8 mouse cellular contexts compared by ENCODE assay signal in genomic region chr4:132636554-132636953, GRCm38 (mm10). TPM values are rescaled to one million over a fixed set of nuclear protein-coding genes. Genes with fewer than 3 reads are reported as not detected.
DNase-seq lines count a peak whose midpoint lies in the region; ATAC-seq and TF ChIP-seq lines count a peak whose summit lies in the region.

No protein-coding gene starts in this region.

- no peak for ATAC-seq in forebrain, embryonic 14.5 days
- no peak for ATAC-seq in forebrain, embryonic 12.5 days (ENCODE audit: low FRiP score)
- ATAC-seq in liver, embryonic 12.5 days: no peak
- no peak for ATAC-seq in liver, postnatal 0 days
- ATAC-seq in activated CD4-positive, CD25-positive, alpha-beta regulatory T cell, adult 4 months: no peak

- DNase-seq in forebrain, embryonic 14.5 days (ENCODE audit: low spot score): peak; percentile 28
- DNase-seq in liver (peak; percentile 34), R1 (ENCODE audit: low read depth, low spot score) (peak; percentile 25)
- peak; percentile 41 for DNase-seq in liver, postnatal 0 days
- DNase-seq in frontal cortex, postnatal 10 days (ENCODE audit: low spot score in 2 of 2): no peak

- 58% methylated on average over 4 of the region's 4 CpGs for WGBS in forebrain, embryonic 14.5 days
- 62% methylated on average over 4 of the region's 4 CpGs for WGBS in forebrain, embryonic 12.5 days
- WGBS in liver, embryonic 12.5 days (ENCODE audit: insufficient replicate concordance): 42% methylated on average over 4 of the region's 4 CpGs
- 37% methylated on average over 4 of the region's 4 CpGs for WGBS in liver, postnatal 0 days (ENCODE audit: insufficient replicate concordance)

- no peak overlapping the region for H3K4me3 ChIP-seq in forebrain, embryonic 14.5 days (ENCODE audit: low read depth, low read length)
- no peak overlapping the region for H3K4me3 ChIP-seq in forebrain, embryonic 12.5 days (replicated peaks)
- H3K4me3 ChIP-seq in liver, embryonic 12.5 days: no peak overlapping the region
- H3K4me3 ChIP-seq in liver, postnatal 0 days (ENCODE audit: low read depth, low read length): no peak overlapping the region

- TF ChIP-seq EP300 in liver, postnatal 0 days (IDR thresholded peaks at IDR 0.05; ENCODE audit: low read depth): no peak

- H3K9ac ChIP-seq in forebrain, embryonic 14.5 days (ENCODE audit: low read length): no peak overlapping the region
- no peak overlapping the region for H3K9ac ChIP-seq in forebrain, embryonic 12.5 days
- H3K9ac ChIP-seq in liver, embryonic 12.5 days: no peak overlapping the region
- H3K9ac ChIP-seq in liver, postnatal 0 days (replicated peaks): no peak overlapping the region

- H3K27ac ChIP-seq in forebrain, embryonic 14.5 days (ENCODE audit: low read depth, low read length): no peak overlapping the region
- H3K27ac ChIP-seq in forebrain, embryonic 12.5 days: no peak overlapping the region
- H3K27ac ChIP-seq in liver, embryonic 12.5 days: no peak overlapping the region
- H3K27ac ChIP-seq in liver, postnatal 0 days (ENCODE audit: low read depth): no peak overlapping the region

- no peaks in the 10 kb centered on the region for H3K4me1 ChIP-seq in forebrain, embryonic 14.5 days (ENCODE audit: control insufficient read depth, insufficient read depth, low read length)
- peaks cover 13% of the 10 kb centered on the region for H3K4me1 ChIP-seq in forebrain, embryonic 12.5 days
- H3K4me1 ChIP-seq in liver, embryonic 12.5 days: peaks cover 25% of the 10 kb centered on the region
- H3K4me1 ChIP-seq in liver, postnatal 0 days (ENCODE audit: insufficient read depth): peaks cover 7% of the 10 kb centered on the region

- H3K27me3 ChIP-seq in forebrain, embryonic 14.5 days (replicated peaks; ENCODE audit: control insufficient read depth, insufficient read depth, low read length): no peaks in the 10 kb centered on the region
- no peaks in the 10 kb centered on the region for H3K27me3 ChIP-seq in forebrain, embryonic 12.5 days
- no peaks in the 10 kb centered on the region for H3K27me3 ChIP-seq in liver, embryonic 12.5 days (replicated peaks)
- H3K27me3 ChIP-seq in liver, postnatal 0 days (ENCODE audit: insufficient read depth, low read length): no peaks in the 10 kb centered on the region

- no peaks in the 10 kb centered on the region for H3K9me3 ChIP-seq in forebrain, embryonic 14.5 days (replicated peaks; ENCODE audit: control insufficient read depth, low read length)
- no peaks in the 10 kb centered on the region for H3K9me3 ChIP-seq in forebrain, embryonic 12.5 days
- H3K9me3 ChIP-seq in liver, embryonic 12.5 days (replicated peaks): no peaks in the 10 kb centered on the region
- H3K9me3 ChIP-seq in liver, postnatal 0 days (ENCODE audit: low read length): no peaks in the 10 kb centered on the region

- H3K4me2 ChIP-seq in forebrain, embryonic 14.5 days (ENCODE audit: low read length): no peak overlapping the region
- no peak overlapping the region for H3K4me2 ChIP-seq in forebrain, embryonic 12.5 days
- no peak overlapping the region for H3K4me2 ChIP-seq in liver, embryonic 12.5 days
- no peak overlapping the region for H3K4me2 ChIP-seq in liver, postnatal 0 days (ENCODE audit: low read depth, low read length)

- H3K36me3 ChIP-seq in forebrain, embryonic 14.5 days (ENCODE audit: control insufficient read depth, insufficient read depth, low read length): no peaks in the 10 kb centered on the region
- peaks cover 2% of the 10 kb centered on the region; the same call in 1 of the 2 replicates for H3K36me3 ChIP-seq in forebrain, embryonic 12.5 days (replicated peaks)
- H3K36me3 ChIP-seq in liver, embryonic 12.5 days: peaks cover 8% of the 10 kb centered on the region
- no peaks in the 10 kb centered on the region for H3K36me3 ChIP-seq in liver, postnatal 0 days (replicated peaks; ENCODE audit: insufficient read depth, low read length)

- TF ChIP-seq CTCF in liver, postnatal 0 days (IDR thresholded peaks at IDR 0.05; ENCODE audit: low read depth): peak; percentile 80

RNA-seq across cellular contexts. Expression of gene Eya3, which starts 2.2 kb away (rescaled TPM):
- polyA plus RNA-seq in forebrain, embryonic 14.5 days (2014; fragmentation: Nextera tagmentation; extraction: Ambion mirVana): 17.0 and 20.8 TPM in 2 replicates
- 25.5 and 28.4 TPM in 2 replicates for polyA plus RNA-seq in forebrain, embryonic 12.5 days (2016; fragmentation: Nextera tagmentation; extraction: Ambion mirVana)
- 21.1 and 25.6 TPM in 2 replicates for polyA plus RNA-seq in liver, embryonic 12.5 days (2016; fragmentation: Nextera tagmentation; extraction: Ambion mirVana)
- polyA plus RNA-seq in liver, postnatal 0 days (2015; fragmentation: Nextera tagmentation; extraction: Ambion mirVana): 6.0 and 6.3 TPM in 2 replicates
- 10 to 100 TPM; 23.2 to 23.8 TPM for polyA plus RNA-seq in activated CD4-positive, CD25-positive, alpha-beta regulatory T cell, adult 4 months (2017; shearing (Covaris generic))

Comparison
In these comparisons a context has a peak if more than half of its experiments do, and no peak if none do; other contexts are left out.
1. DNase-seq: peak in forebrain, embryonic 14.5 days (single experiment), liver (single experiment), R1 (single experiment) and liver, postnatal 0 days (single experiment); none in frontal cortex, postnatal 10 days (0 of 2).